In genomic region chr16:37615429-37615828, GRCm38 (mm10) we compare ENCODE assay signal across 25 mouse cellular contexts. TPM values are rescaled to one million over a fixed set of nuclear protein-coding genes. Genes with fewer than 3 reads are reported as not detected.
DNase-seq lines count a peak whose midpoint lies in the region; ATAC-seq and TF ChIP-seq lines count a peak whose summit lies in the region.
"Had no signal": no experiment of that assay in that cellular context is flagged by ENCODE, and none has a peak within 500 bp of the region (broad histone marks: within the 10 kb centered on the region; RNA-seq: fewer than 3 reads in every experiment).

No protein-coding gene starts in this region.

- no peak overlapping the region for H3K9ac ChIP-seq in CH12.LX (ENCODE audit: insufficient read depth, low read depth)
- no peak overlapping the region for H3K9ac ChIP-seq in limb, embryonic 13.5 days
- H3K9ac ChIP-seq in intestine, postnatal 0 days (ENCODE audit: low read depth, low read length), result no peak overlapping the region
- H3K9ac ChIP-seq: embryonic facial prominence, embryonic 13.5 days; heart, embryonic 15.5 days; hindbrain, embryonic 14.5 days; intestine, embryonic 15.5 days had no signal

- ATAC-seq in limb, embryonic 13.5 days (ENCODE audit: low FRiP score, low read depth), result no peak
- ATAC-seq in intestine, postnatal 0 days, result no peak
- ATAC-seq: CD4-positive, CD25-positive, alpha-beta regulatory T cell, adult 4 months; forebrain, embryonic 14.5 days; intestine, embryonic 15.5 days had no signal

- no peak for TF ChIP-seq RAD21 in CH12.LX (IDR thresholded peaks at IDR 0.05; ENCODE audit: low read depth, low read length)

- TF ChIP-seq EP300 in CH12.LX (IDR thresholded peaks at IDR 0.05; ENCODE audit: low read length), result no peak

- in situ Hi-C loops in CH12.LX (cut with MboI; ENCODE audit: low pct_ligation_motif_present, low pct_unique_long_range_greater_than_20kb, low sequenced_read_pairs), result no loop called here

- no peaks in the 10 kb centered on the region for H3K27me3 ChIP-seq in CH12.LX (replicated peaks)
- no peaks in the 10 kb centered on the region for H3K27me3 ChIP-seq in limb, embryonic 13.5 days
- no peaks in the 10 kb centered on the region for H3K27me3 ChIP-seq in intestine, postnatal 0 days (replicated peaks; ENCODE audit: control insufficient read depth, insufficient read depth, low read length)
- H3K27me3 ChIP-seq: embryonic facial prominence, embryonic 13.5 days; heart, embryonic 15.5 days; intestine, embryonic 15.5 days had no signal

- dilution Hi-C loops in CH12.LX (cut with MboI; ENCODE audit: extremely low pct_ligation_motif_present, extremely low pct_unique_long_range_greater_than_20kb, low sequenced_read_pairs), result no loop called here

- DNase-seq in layer of hippocampus, adult 2 months (ENCODE audit: low spot score in 2 of 2), result no peak
- no peak for DNase-seq in layer of hippocampus, adult 9-10 months (ENCODE audit: low spot score)
- peak; percentile 64 for DNase-seq in 3T3-L1 (ENCODE audit: low read depth, low spot score)
- DNase-seq in CH12.LX (ENCODE audit: extremely low read depth), result no peak
- no peak for DNase-seq in urinary bladder, postnatal 10 days (ENCODE audit: low spot score)
- DNase-seq: adrenal gland, postnatal 10 days; B cell, adult 2 months; cerebellum, adult 11-12 months; cerebellum, adult 9-10 months; cerebellum, postnatal 25 days; gastrocnemius, postnatal 36 days; heart, adult 18-20 months; heart, postnatal 14 days had no signal

- H3K36me3 ChIP-seq in CH12.LX (replicated peaks in 1 of 2; ENCODE audit: control insufficient read depth in 1 of 2, insufficient read depth in 1 of 2, low read length in 1 of 2), result no peaks in the 10 kb centered on the region
- no peaks in the 10 kb centered on the region for H3K36me3 ChIP-seq in limb, embryonic 13.5 days
- no peaks in the 10 kb centered on the region for H3K36me3 ChIP-seq in intestine, postnatal 0 days (ENCODE audit: control insufficient read depth, insufficient read depth)
- H3K36me3 ChIP-seq: embryonic facial prominence, embryonic 13.5 days; heart, embryonic 10.5 days; heart, embryonic 15.5 days; intestine, embryonic 15.5 days had no signal

- H3K4me1 ChIP-seq in CH12.LX (ENCODE audit: control insufficient read depth in 1 of 2, insufficient read depth in 2 of 2), result peaks cover 6 to 24% of the 10 kb centered on the region in 2 experiments
- peaks cover 38% of the 10 kb centered on the region for H3K4me1 ChIP-seq in limb, embryonic 13.5 days
- no peaks in the 10 kb centered on the region for H3K4me1 ChIP-seq in intestine, postnatal 0 days (replicated peaks; ENCODE audit: control insufficient read depth, insufficient read depth, low read length)

- no peak for TF ChIP-seq POLR2A in CH12.LX (IDR thresholded peaks at IDR 0.05; ENCODE audit: low read depth, low read length)

- H3K9me3 ChIP-seq in CH12.LX (replicated peaks; ENCODE audit: low read length), result no peaks in the 10 kb centered on the region
- no peaks in the 10 kb centered on the region for H3K9me3 ChIP-seq in limb, embryonic 13.5 days
- no peaks in the 10 kb centered on the region for H3K9me3 ChIP-seq in intestine, postnatal 0 days (ENCODE audit: control insufficient read depth)
- H3K9me3 ChIP-seq: embryonic facial prominence, embryonic 13.5 days; heart, embryonic 10.5 days; heart, embryonic 15.5 days; intestine, embryonic 15.5 days had no signal

- H3K27ac ChIP-seq in layer of hippocampus, adult 2 months, result peak overlapping the region; percentile 93; the same call in 1 of the 2 replicates
- no peak overlapping the region for H3K27ac ChIP-seq in CH12.LX (ENCODE audit: insufficient read depth, low read depth)
- no peak overlapping the region for H3K27ac ChIP-seq in limb, embryonic 13.5 days
- no peak overlapping the region for H3K27ac ChIP-seq in intestine, postnatal 0 days (ENCODE audit: low read depth, low read length)
- H3K27ac ChIP-seq: embryonic facial prominence, embryonic 13.5 days; heart, embryonic 10.5 days; heart, embryonic 15.5 days; hindbrain, embryonic 14.5 days; intestine, embryonic 15.5 days had no signal

- 23% methylated on average over 8 of the region's 8 CpGs for WGBS in limb, embryonic 13.5 days
- 64% methylated on average over 8 of the region's 8 CpGs for WGBS in intestine, postnatal 0 days

- no peaks in the 10 kb centered on the region for H3K79me2 ChIP-seq in CH12.LX (replicated peaks; ENCODE audit: control insufficient read depth, extremely low read depth, insufficient read depth, poor library complexity, severe bottlenecking)

- no peak overlapping the region for H3K4me3 ChIP-seq in layer of hippocampus, adult 2 months
- H3K4me3 ChIP-seq in CH12.LX (replicated peaks in 1 of 3; ENCODE audit: low read depth in 2 of 3, low read length in 2 of 3, poor library complexity in 1 of 3), result no peak overlapping the region
- H3K4me3 ChIP-seq in limb, embryonic 13.5 days, result no peak overlapping the region
- no peak overlapping the region for H3K4me3 ChIP-seq in intestine, postnatal 0 days (ENCODE audit: low read depth, low read length)
- H3K4me3 ChIP-seq: embryonic facial prominence, embryonic 13.5 days; heart, embryonic 10.5 days; heart, embryonic 15.5 days; intestine, embryonic 15.5 days had no signal

- no peak for TF ChIP-seq CTCF in layer of hippocampus, adult 2 months (conservative IDR thresholded peaks at IDR 0.05)
- no peak for TF ChIP-seq CTCF in CH12.LX (conservative IDR thresholded peaks at IDR 0.05 in 1 of 2, IDR thresholded peaks at IDR 0.05 in 1 of 2; ENCODE audit: low read depth in 2 of 2, low read length in 2 of 2)
- TF ChIP-seq CTCF in intestine, postnatal 0 days (IDR thresholded peaks at IDR 0.05; ENCODE audit: low read depth), result no peak

- H3K4me2 ChIP-seq in CH12.LX (ENCODE audit: insufficient read depth, low read depth, poor library complexity, severe bottlenecking), result peak overlapping the region; percentile 29; the same call in 1 of the 2 replicates
- H3K4me2 ChIP-seq in limb, embryonic 13.5 days (replicated peaks), result 0 out of 2 replicates have a peak overlapping the region, but pooled peaks have one; percentile 12
- no peak overlapping the region for H3K4me2 ChIP-seq in intestine, postnatal 0 days (replicated peaks; ENCODE audit: low read depth)
- H3K4me2 ChIP-seq: embryonic facial prominence, embryonic 13.5 days; heart, embryonic 15.5 days; hindbrain, embryonic 14.5 days; intestine, embryonic 15.5 days had no signal

TF ChIP-seq in CH12.LX, 34 proteins besides CTCF, POLR2A, EP300 and RAD21:
- no peak for TF ChIP-seq MYC (IDR thresholded peaks at IDR 0.05; ENCODE audit: low read depth, low read length)
- TF ChIP-seq E2F4 (IDR thresholded peaks at IDR 0.05; ENCODE audit: insufficient replicate concordance, low read depth, low read length), result no peak
- no peak for TF ChIP-seq CHD1 (IDR thresholded peaks at IDR 0.05; ENCODE audit: low read depth, low read length)
- TF ChIP-seq ZKSCAN1 (IDR thresholded peaks at IDR 0.05; ENCODE audit: borderline replicate concordance, low read depth, low read length), result no peak
- no peak for TF ChIP-seq GABPA (IDR thresholded peaks at IDR 0.05; ENCODE audit: insufficient replicate concordance, low read depth, low read length)
- no peak for TF ChIP-seq BHLHE40 (IDR thresholded peaks at IDR 0.05; ENCODE audit: low read depth, low read length)
- TF ChIP-seq TBP (conservative IDR thresholded peaks at IDR 0.05; ENCODE audit: low read depth, low read length), result no peak
- TF ChIP-seq MEF2A (IDR thresholded peaks at IDR 0.05; ENCODE audit: borderline replicate concordance, low read depth, low read length), result no peak
- no peak for TF ChIP-seq NRF1 (IDR thresholded peaks at IDR 0.05; ENCODE audit: low read depth, low read length)
- no peak for TF ChIP-seq JUN (IDR thresholded peaks at IDR 0.05; ENCODE audit: insufficient read depth, low read depth, low read length)
- TF ChIP-seq JUND (conservative IDR thresholded peaks at IDR 0.05; ENCODE audit: low read depth, low read length), result no peak
- no peak for TF ChIP-seq SMC3 (IDR thresholded peaks at IDR 0.05; ENCODE audit: low read depth, low read length)
- TF ChIP-seq ELF1 (IDR thresholded peaks at IDR 0.05; ENCODE audit: low read depth, low read length), result no peak
- TF ChIP-seq POLR2AphosphoS2 (IDR thresholded peaks at IDR 0.05; ENCODE audit: low read depth, low read length), result no peak
- TF ChIP-seq ETS1 (conservative IDR thresholded peaks at IDR 0.05; ENCODE audit: low read depth, low read length), result no peak
- TF ChIP-seq SIN3A (IDR thresholded peaks at IDR 0.05; ENCODE audit: low read length), result no peak
- no peak for TF ChIP-seq MAX (IDR thresholded peaks at IDR 0.05; ENCODE audit: low read length)
- no peak for TF ChIP-seq RCOR1 (conservative IDR thresholded peaks at IDR 0.05; ENCODE audit: low read depth, low read length)
- TF ChIP-seq KAT2A (IDR thresholded peaks at IDR 0.05; ENCODE audit: insufficient replicate concordance, low read length), result no peak
- no peak for TF ChIP-seq ZMIZ1 (IDR thresholded peaks at IDR 0.05; ENCODE audit: low read depth, low read length)
TF ChIP-seq in CH12.LX: peak in this region for 0.

RNA-seq across cellular contexts. Expression of gene Hgd, which starts 35.5 kb away (rescaled TPM):
- total RNA-seq in layer of hippocampus, adult 2 months (2021), result not detected
- total RNA-seq in CH12.LX (2012; rRNA removed), result not detected in 2 replicates
- not detected in 2 replicates for total RNA-seq in CH12.LX (2014; rRNA removed)
- polyA plus RNA-seq in CH12.LX (2012; ENCODE audit: insufficient read length, low read depth), result not detected in 2 replicates
- polyA plus RNA-seq in limb, embryonic 13.5 days (2015; fragmentation: Nextera tagmentation; extraction: Ambion mirVana), result 0.11 and 0.17 TPM in 2 replicates
- 2.7 and 4.2 TPM in 2 replicates for polyA plus RNA-seq in intestine, postnatal 0 days (2015; fragmentation: Nextera tagmentation; extraction: Ambion mirVana)
- total RNA-seq: gastrocnemius, postnatal 36 days; heart, adult 18-20 months; hematopoietic stem cell, adult 5-6 weeks; MEL had no signal
- polyA plus RNA-seq: cortical plate, adult 2 months; forebrain, embryonic 14.5 days had no signal

RNA-seq across cellular contexts. Expression of gene Ndufb4, which starts 38.8 kb away (rescaled TPM):
- total RNA-seq in layer of hippocampus, adult 2 months (2021), result 10 to 100 TPM; 83.1 to 94.7 TPM
- 70.7 and 72.3 TPM in 2 replicates for total RNA-seq in CH12.LX (2012; rRNA removed)
- 97.4 and 102 TPM in 2 replicates for total RNA-seq in CH12.LX (2014; rRNA removed)
- polyA plus RNA-seq in CH12.LX (2012; ENCODE audit: insufficient read length, low read depth), result 51.8 and 54.2 TPM in 2 replicates
- 58.1 and 63.9 TPM in 2 replicates for polyA plus RNA-seq in limb, embryonic 13.5 days (2015; fragmentation: Nextera tagmentation; extraction: Ambion mirVana)
- 117 and 120 TPM in 2 replicates for polyA plus RNA-seq in intestine, postnatal 0 days (2015; fragmentation: Nextera tagmentation; extraction: Ambion mirVana)
